Mouse (Mus musculus) forebrain, embryonic 14.5 days (tissue): ENCODE data around the gene Nek6. TPM values are rescaled to one million over a fixed set of nuclear protein-coding genes. Genes with fewer than 3 reads are reported as not detected.

Experiments used
- ATAC-seq: fragments of 200-750 bp; cut with Nextera tagmentation; 2 replicates; pipeline ENCODE4 v1.8.0; 2017; ENCODE audit warnings: mild to moderate bottlenecking, moderate library complexity
- DNase-seq: peaks from one replicate; pipeline ENCODE4 v3.0.0-alpha.2; 2015; ENCODE audit warnings: low spot score
- H3K27ac ChIP-seq: fragments of 300-500 bp; sonication (generic); 2 replicates; pipeline ENCODE4 v1.5.1; 2014; ENCODE audit warnings: low read depth, mild to moderate bottlenecking, control low read depth, low read length, moderate library complexity
- H3K27me3 ChIP-seq: fragments of 300-500 bp; sonication (generic); replicated peaks from 2 replicates; pipeline ENCODE4 v1.6.1; 2014; ENCODE audit warnings: low read length, control low read depth, mixed read lengths; ENCODE audit not compliant: control insufficient read depth, insufficient read depth
- H3K36me3 ChIP-seq: fragments of 300-500 bp; sonication (generic); 2 replicates; pipeline ENCODE4 v1.6.1; 2014; ENCODE audit warnings: low read length, control low read depth; ENCODE audit not compliant: control insufficient read depth, insufficient read depth
- H3K4me1 ChIP-seq: fragments of 300-500 bp; sonication (generic); 2 replicates; pipeline ENCODE4 v1.6.1; 2014; ENCODE audit warnings: antibody characterized with exemption, low read length, control low read depth; ENCODE audit not compliant: control insufficient read depth, insufficient read depth
- H3K4me2 ChIP-seq: fragments of 300-500 bp; sonication (generic); 2 replicates; pipeline ENCODE4 v1.6.1; 2014; ENCODE audit warnings: mild to moderate bottlenecking, control low read depth, low read length
- H3K4me3 ChIP-seq: fragments of 300-500 bp; sonication (generic); 2 replicates; pipeline ENCODE4 v1.5.1; 2014; ENCODE audit warnings: low read depth, low read length, control low read depth
- H3K9ac ChIP-seq: fragments of 300-500 bp; sonication (generic); 2 replicates; pipeline ENCODE4 v1.6.1; 2014; ENCODE audit warnings: mild to moderate bottlenecking, low read length, control low read depth, moderate library complexity
- H3K9me3 ChIP-seq: fragments of 300-500 bp; sonication (generic); replicated peaks from 2 replicates; pipeline ENCODE4 v1.6.1; 2016; ENCODE audit warnings: low read length, control low read depth, mixed read lengths; ENCODE audit not compliant: control insufficient read depth
- WGBS: fragments of 180-500 bp; shearing (Covaris S2); extraction: QIAGEN DNeasy Blood & Tissue Kit; methylation state at CpG from one replicate; pipeline ENCODE4 v1.1.7; 2014; 5-methylcytosine and 5-hydroxymethylcytosine counted together
- polyA plus RNA-seq: library from polyadenylated mRNA; unstranded; fragments of >200 nt; fragmentation: Nextera tagmentation; extraction: Ambion mirVana; gene quantifications from 2 replicates; pipeline ENCODE4 v1.2.1, GENCODE M21; 2014

Gene Nek6
- polyA plus RNA-seq, 1 experiment from 2014 or later: 96.7 TPM

DNA sequence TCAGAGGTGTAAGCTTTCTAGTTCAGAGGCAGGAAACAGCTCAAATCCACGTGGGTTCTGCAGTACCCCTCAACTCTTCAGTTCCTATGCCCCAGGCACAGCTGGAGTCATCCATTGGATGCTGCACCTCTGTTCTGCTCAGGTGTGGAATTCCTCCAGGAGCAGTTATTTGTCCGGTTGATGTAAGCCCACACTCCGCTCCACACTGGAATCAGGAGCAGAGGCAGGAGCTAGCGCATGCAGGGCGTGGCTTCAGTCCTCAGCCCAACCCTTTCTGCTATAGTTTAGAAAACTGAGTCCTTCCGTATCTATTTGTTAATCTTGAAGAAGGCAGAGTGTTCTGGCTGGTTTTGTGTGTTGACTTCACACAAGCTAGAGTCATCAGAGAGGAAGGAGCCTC, 9.3 kb upstream of the Nek6 start:
- no peaks in the 10 kb centered on the region for H3K27me3 ChIP-seq
- no peaks in the 10 kb centered on the region for H3K9me3 ChIP-seq
- no peak overlapping the region for H3K9ac ChIP-seq
- no peak for DNase-seq
- H3K4me2 ChIP-seq: no peak overlapping the region
- H3K4me3 ChIP-seq: no peak overlapping the region
- H3K4me1 ChIP-seq: no peaks in the 10 kb centered on the region
- 69% methylated on average over 6 of the region's 6 CpGs for WGBS
- ATAC-seq: no peak
- no peak overlapping the region for H3K27ac ChIP-seq
- no peaks in the 10 kb centered on the region for H3K36me3 ChIP-seq

DNA sequence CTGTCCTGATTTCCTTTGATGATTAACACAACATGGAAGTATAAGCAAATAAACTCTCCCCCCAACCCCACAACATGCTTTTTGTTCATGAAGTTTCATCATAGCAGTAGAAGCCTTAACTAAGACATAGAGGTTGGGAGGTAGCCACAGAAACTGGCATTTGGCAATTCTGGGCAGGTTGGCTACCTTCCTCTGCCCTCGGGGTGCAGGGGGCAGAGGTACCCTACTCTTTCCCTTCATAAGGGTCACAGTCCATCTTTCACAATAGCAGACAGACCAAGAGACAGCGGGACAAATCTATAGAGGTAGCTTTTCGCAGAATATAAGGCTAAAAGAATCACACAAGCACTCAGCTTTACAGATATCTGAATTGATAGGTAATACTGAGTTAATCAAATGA, 8.7 kb upstream of the Nek6 start:
- no peak overlapping the region for H3K4me3 ChIP-seq
- ATAC-seq: no peak
- H3K4me2 ChIP-seq: no peak overlapping the region
- no peak overlapping the region for H3K27ac ChIP-seq
- no peaks in the 10 kb centered on the region for H3K4me1 ChIP-seq
- H3K9me3 ChIP-seq: no peaks in the 10 kb centered on the region
- DNase-seq: no peak
- H3K9ac ChIP-seq: no peak overlapping the region
- H3K27me3 ChIP-seq: no peaks in the 10 kb centered on the region
- 92% methylated on average over 3 of the region's 3 CpGs for WGBS
- no peaks in the 10 kb centered on the region for H3K36me3 ChIP-seq

- Histone ChIP-seq H3K27me3 (no peaks in the 10 kb centered on the region), H3K9ac (no peak overlapping the region), H3K27ac (no peak overlapping the region), H3K4me1 (no peaks in the 10 kb centered on the region), H3K9me3 (no peaks in the 10 kb centered on the region), H3K36me3 (no peaks in the 10 kb centered on the region), H3K4me3 (no peak overlapping the region), H3K4me2 (no peak overlapping the region)
- peak; percentile 49 for DNase-seq
- no peak for ATAC-seq
- WGBS: 61% methylated on average over 6 of the region's 6 CpGs
These were observed 7.1 kb upstream of the Nek6 start for GRCm38 (mm10) chr2:38504311-38504710.

GRCm38 (mm10) chr2:38507181-38507580, 4.3 kb upstream of the Nek6 start:
- Histone ChIP-seq H3K4me1 (0 out of 2 replicates have a peak, but pooled peaks cover 5% of the 10 kb centered on the region), H3K27me3 (no peaks in the 10 kb centered on the region), H3K36me3 (no peaks in the 10 kb centered on the region), H3K9me3 (no peaks in the 10 kb centered on the region), H3K4me2 (no peak overlapping the region), H3K9ac (no peak overlapping the region), H3K27ac (no peak overlapping the region), H3K4me3 (no peak overlapping the region)
- 82% methylated on average over 1 of the region's 1 CpGs for WGBS
- ATAC-seq: no peak
- no peak for DNase-seq

DNA sequence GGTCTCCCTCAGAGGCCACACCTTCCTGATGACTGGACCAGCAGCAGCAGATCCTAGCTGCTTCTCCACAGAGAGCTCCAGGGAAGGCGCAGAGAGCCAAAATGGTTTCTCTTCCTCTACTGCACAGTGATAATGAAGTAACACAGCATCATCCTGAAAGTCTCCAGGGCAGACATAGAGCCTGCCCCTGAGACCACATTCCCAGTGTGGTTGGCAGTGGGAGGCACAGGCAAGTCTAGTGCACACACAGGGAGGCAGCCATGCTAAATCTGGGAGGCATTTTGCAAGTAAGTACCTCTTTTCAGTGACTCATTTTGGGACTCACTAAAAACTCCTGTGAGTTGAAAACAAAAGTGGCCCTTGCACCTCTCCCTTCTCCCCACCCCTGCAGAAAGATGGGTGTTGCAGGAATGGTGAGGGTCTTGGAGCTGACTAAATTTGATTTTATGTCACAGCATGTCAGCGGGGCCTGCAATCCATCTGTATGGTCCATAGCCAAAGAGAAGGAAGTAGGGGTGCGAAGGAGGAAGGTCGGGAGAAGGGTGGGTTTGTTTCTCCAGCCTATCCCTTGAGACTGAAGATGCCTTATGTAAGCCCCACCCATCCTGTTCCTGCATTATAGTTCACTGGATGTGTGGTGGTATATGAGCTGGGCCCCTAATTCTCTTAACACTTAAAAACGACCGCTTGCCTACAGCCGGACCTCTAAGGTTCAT, 2.3 kb upstream of the Nek6 start:
- no peaks in the 10 kb centered on the region for H3K9me3 ChIP-seq
- H3K27ac ChIP-seq: 0 out of 2 replicates have a peak overlapping the region, but pooled peaks have one; percentile 4
- ATAC-seq (no peak), DNase-seq (no peak)
- peaks cover 20% of the 10 kb centered on the region for H3K4me1 ChIP-seq
- H3K4me2 ChIP-seq: no peak overlapping the region
- H3K36me3 ChIP-seq: no peaks in the 10 kb centered on the region
- H3K4me3 ChIP-seq: no peak overlapping the region
- H3K9ac ChIP-seq: no peak overlapping the region
- no peaks in the 10 kb centered on the region for H3K27me3 ChIP-seq
- WGBS: 86% methylated on average over 7 of the region's 7 CpGs

DNA sequence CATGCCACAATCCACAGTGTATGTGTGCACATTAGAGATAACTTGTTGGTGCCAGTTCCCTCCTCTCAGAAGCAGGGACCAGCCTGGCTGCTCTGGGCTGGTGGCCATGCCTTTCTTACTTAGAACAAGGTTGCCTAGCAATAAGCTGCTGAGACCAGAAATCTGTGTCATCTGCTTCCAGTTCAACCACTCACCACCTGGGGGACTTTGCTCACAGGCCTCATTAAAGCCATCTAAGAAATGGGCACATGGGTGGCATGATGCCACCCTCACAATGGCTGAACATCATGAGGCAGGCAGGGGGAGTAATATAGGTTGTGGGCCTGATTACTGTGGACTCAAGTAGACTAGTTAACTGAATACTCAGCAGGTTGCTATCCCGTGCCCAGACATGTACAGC, 1.3 kb upstream of the Nek6 start:
- ATAC-seq: no peak
- 77% methylated on average over 1 of the region's 1 CpGs for WGBS

GRCm38 (mm10) chr2:38512308-38513182, 1.1 kb downstream of the Nek6 start:
- Histone ChIP-seq H3K9ac (peak overlapping the region; percentile 90), H3K27me3 (no peaks in the 10 kb centered on the region), H3K4me2 (peak overlapping the region; percentile 76), H3K9me3 (0 out of 2 replicates have a peak, but pooled peaks cover 2% of the 10 kb centered on the region), H3K36me3 (no peaks in the 10 kb centered on the region), H3K27ac (peak overlapping the region; percentile 83), H3K4me3 (peak overlapping the region; percentile 81), H3K4me1 (peaks cover 32% of the 10 kb centered on the region)
- DNase-seq (peak; percentile 88), ATAC-seq (0 out of 2 replicates have a peak, but pooled peaks have one; percentile 11)
- WGBS: 1% methylated on average over 16 of the region's 16 CpGs

More for the DNA sequence above, 1.3 kb upstream of the Nek6 start:
- no peaks in the 10 kb centered on the region for H3K36me3 ChIP-seq
- H3K4me1 ChIP-seq: peaks cover 26% of the 10 kb centered on the region
- no peak overlapping the region for H3K4me3 ChIP-seq
- no peaks in the 10 kb centered on the region for H3K27me3 ChIP-seq
- H3K4me2 ChIP-seq: no peak overlapping the region
- H3K27ac ChIP-seq: 0 out of 2 replicates have a peak overlapping the region, but pooled peaks have one; percentile 4
- no peak overlapping the region for H3K9ac ChIP-seq
- H3K9me3 ChIP-seq: no peaks in the 10 kb centered on the region
- DNase-seq: peak; percentile 70

DNA sequence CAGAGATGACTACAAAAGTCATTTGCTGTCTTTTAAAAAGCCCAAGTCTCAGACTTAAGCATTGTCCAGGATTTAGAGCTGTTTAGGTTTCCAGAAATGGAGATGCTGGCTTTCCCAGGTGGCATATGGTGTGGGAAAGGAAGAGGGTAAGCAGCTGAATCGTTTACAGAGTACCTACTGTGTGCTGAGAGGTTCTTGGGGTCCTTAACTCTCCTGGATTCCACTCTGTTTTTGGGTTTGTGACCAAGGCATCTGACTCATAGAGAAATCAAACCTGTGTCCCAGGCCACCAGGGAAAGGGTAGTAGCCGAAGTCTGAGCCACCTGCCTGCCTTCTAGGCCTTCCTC, 1.7 kb downstream of the Nek6 start:
- 43% methylated on average over 2 of the region's 2 CpGs for WGBS
- H3K4me1 ChIP-seq: peaks cover 32% of the 10 kb centered on the region
- peak overlapping the region; percentile 90 for H3K9ac ChIP-seq

More for the DNA sequence above, 1.7 kb downstream of the Nek6 start:
- Histone ChIP-seq H3K27me3 (no peaks in the 10 kb centered on the region), H3K4me3 (peak overlapping the region; percentile 81), H3K4me2 (peak overlapping the region; percentile 76), H3K27ac (peak overlapping the region; percentile 83; the same call in 1 of the 2 replicates), H3K36me3 (no peaks in the 10 kb centered on the region), H3K9me3 (0 out of 2 replicates have a peak, but pooled peaks cover 2% of the 10 kb centered on the region)
- ATAC-seq: no peak
- no peak for DNase-seq
